Mouse (Mus musculus) CH12.LX (cell line): Measurements from ENCODE around the gene Robo3. TPM values are rescaled to one million over a fixed set of nuclear protein-coding genes. Genes with fewer than 3 reads are reported as not detected.

ENCODE experiments used
- DNase-seq: peaks from one replicate; pipeline ENCODE4 v3.0.0-alpha.2; 2013; ENCODE audit errors: extremely low read depth
- H3K27ac ChIP-seq: 2 replicates; pipeline ENCODE4 v1.5.1; 2012; ENCODE audit warnings: low read depth, mild to moderate bottlenecking, control low read depth, moderate library complexity; ENCODE audit not compliant: insufficient read depth
- H3K27me3 ChIP-seq: replicated peaks from 2 replicates; pipeline ENCODE3; 2012; ENCODE audit warnings: inconsistent platforms
- H3K36me3 ChIP-seq, 2 experiments: replicated peaks in 1 of 2; 2 replicates each; pipeline versions ENCODE3 to v1.6.1; 2012; ENCODE audit warnings: inconsistent platforms in 1 of 2, low read length in 1 of 2, mild to moderate bottlenecking in 1 of 2, mixed read lengths in 1 of 2, moderate library complexity in 1 of 2; ENCODE audit not compliant: control insufficient read depth in 1 of 2, insufficient read depth in 1 of 2
- H3K4me1 ChIP-seq, 2 experiments: 2 replicates each; pipeline ENCODE4 v1.6.1; 2012; ENCODE audit warnings: inconsistent platforms in 1 of 2, moderate library complexity in 1 of 2; ENCODE audit not compliant: insufficient read depth in 2 of 2, control insufficient read depth in 1 of 2
- H3K4me2 ChIP-seq: 2 replicates; pipeline ENCODE4 v1.6.1; 2012; ENCODE audit warnings: low read depth, mild to moderate bottlenecking, control low read depth; ENCODE audit not compliant: poor library complexity, insufficient read depth, severe bottlenecking
- H3K4me3 ChIP-seq, 3 experiments: fragments of 150-350 bp in 1 of 3; sonication (generic) in 1 of 3; replicated peaks in 1 of 3; 2 replicates each; pipeline versions ENCODE3 to v1.5.1; 2011 to 2012; ENCODE audit warnings: low read depth in 2 of 3, low read length in 2 of 3, mild to moderate bottlenecking in 2 of 3, moderate library complexity in 2 of 3, control low read depth in 1 of 3, improper control_type of control experiment in 1 of 3, inconsistent platforms in 1 of 3, mixed read lengths in 1 of 3; ENCODE audit not compliant: poor library complexity in 1 of 3
- H3K79me2 ChIP-seq: replicated peaks from 2 replicates; pipeline ENCODE4 v1.6.1; 2012; ENCODE audit warnings: mild to moderate bottlenecking, moderate library complexity; ENCODE audit not compliant: control insufficient read depth, poor library complexity, insufficient read depth, severe bottlenecking; ENCODE audit errors: extremely low read depth
- H3K9ac ChIP-seq: 2 replicates; pipeline ENCODE4 v1.6.1; 2012; ENCODE audit warnings: low read depth, mild to moderate bottlenecking, control low read depth, moderate library complexity; ENCODE audit not compliant: insufficient read depth
- H3K9me3 ChIP-seq: replicated peaks from 2 replicates; pipeline ENCODE3; 2012; ENCODE audit warnings: low read length, inconsistent platforms, mixed read lengths
- BHLHE40 ChIP-seq: IDR thresholded peaks from 2 replicates; pipeline ENCODE4 v1.6.1; 2011; ENCODE audit warnings: mild to moderate bottlenecking, low read depth, low read length, improper control_type of control experiment
- CTCF ChIP-seq, 2 experiments: IDR thresholded peaks in 1 of 2; conservative IDR thresholded peaks in 1 of 2; 2 replicates each; pipeline ENCODE4 v1.5.1; 2011 to 2012; ENCODE audit warnings: low read depth in 2 of 2, low read length in 2 of 2, improper control_type of control experiment in 1 of 2, inconsistent platforms in 1 of 2, mild to moderate bottlenecking in 1 of 2, moderate library complexity in 1 of 2
- EP300 ChIP-seq: IDR thresholded peaks from 2 replicates; pipeline ENCODE4 v1.6.1; 2011; ENCODE audit warnings: low read length, improper control_type of control experiment
- HCFC1 ChIP-seq: IDR thresholded peaks from 2 replicates; pipeline ENCODE4 v1.6.1; 2012; ENCODE audit warnings: low read depth, mild to moderate bottlenecking, inconsistent platforms, low read length, improper control_type of control experiment
- JUND ChIP-seq: conservative IDR thresholded peaks from 2 replicates; pipeline ENCODE4 v1.6.1; 2011; ENCODE audit warnings: low read depth, low read length, improper control_type of control experiment
- MAX ChIP-seq: IDR thresholded peaks from 2 replicates; pipeline ENCODE4 v1.6.1; 2011; ENCODE audit warnings: low read length, improper control_type of control experiment
- MXI1 ChIP-seq: IDR thresholded peaks from 2 replicates; pipeline ENCODE4 v1.6.1; 2011; ENCODE audit warnings: mild to moderate bottlenecking, low read depth, low read length, improper control_type of control experiment
- NRF1 ChIP-seq: IDR thresholded peaks from 2 replicates; pipeline ENCODE4 v1.6.1; 2014; ENCODE audit warnings: low read depth, mild to moderate bottlenecking, inconsistent platforms, low read length, improper control_type of control experiment, moderate library complexity
- POLR2A ChIP-seq: IDR thresholded peaks from 2 replicates; pipeline ENCODE4 v1.6.1; 2011; ENCODE audit warnings: low read depth, mild to moderate bottlenecking, improper control_type of control experiment, low read length
- POLR2AphosphoS2 ChIP-seq: IDR thresholded peaks from 2 replicates; pipeline ENCODE4 v1.6.1; 2011; ENCODE audit warnings: low read depth, low read length, improper control_type of control experiment
- RAD21 ChIP-seq: IDR thresholded peaks from 2 replicates; pipeline ENCODE4 v1.6.1; 2011; ENCODE audit warnings: low read depth, mild to moderate bottlenecking, low read length, improper control_type of control experiment, moderate library complexity
- SMC3 ChIP-seq: IDR thresholded peaks from 2 replicates; pipeline ENCODE4 v1.6.1; 2011; ENCODE audit warnings: low read depth, low read length, improper control_type of control experiment
- TCF12 ChIP-seq: IDR thresholded peaks from 2 replicates; pipeline ENCODE4 v1.6.1; 2014; ENCODE audit warnings: low read depth, mild to moderate bottlenecking, inconsistent platforms, low read length, improper control_type of control experiment
- USF1 ChIP-seq: IDR thresholded peaks from 2 replicates; pipeline ENCODE4 v1.6.1; 2014; ENCODE audit warnings: low read depth, mild to moderate bottlenecking, inconsistent platforms, low read length, improper control_type of control experiment
- ZKSCAN1 ChIP-seq: IDR thresholded peaks from 2 replicates; pipeline ENCODE4 v1.6.1; 2012; ENCODE audit warnings: low read depth, inconsistent platforms, low read length, improper control_type of control experiment, borderline replicate concordance
- ZNF384 ChIP-seq: IDR thresholded peaks from 2 replicates; pipeline ENCODE4 v1.6.1; 2012; ENCODE audit warnings: low read depth, low read length, improper control_type of control experiment, inconsistent platforms
- dilution Hi-C: fragments of 300-500 bp; cut with MboI; formaldehyde crosslinking; loops from 2 replicates; pipeline ENCODE4 v1.14.3; 2020; ENCODE audit warnings: low sequenced_read_pairs; ENCODE audit not compliant: extremely low pct_unique_long_range_greater_than_20kb, extremely low pct_ligation_motif_present
- in situ Hi-C: fragments of 300-500 bp; cut with MboI; formaldehyde crosslinking; loops from 3 replicates; pipeline ENCODE4 v1.14.3; 2019; ENCODE audit warnings: low sequenced_read_pairs, low pct_ligation_motif_present, low pct_unique_long_range_greater_than_20kb, mixed read lengths
- polyA plus RNA-seq: library from polyadenylated mRNA; unstranded; fragments of >175 nt; gene quantifications from 2 replicates; pipeline ENCODE4 v1.2.1, GENCODE M21; 2012; ENCODE audit warnings: low read depth; ENCODE audit not compliant: insufficient read length
- total RNA-seq, 2 experiments: library from RNA; depleted of rRNA; stranded (reverse); fragments of 300-350 nt in 1 of 2; fragments of >200 nt in 1 of 2; gene quantifications; 2 replicates each; pipeline ENCODE4 v1.2.3; 2012 to 2014

The Robo3 gene
- total and polyA plus RNA-seq, 3 experiments: 0.41 to 0.76 (median 0.59) TPM

DNA sequence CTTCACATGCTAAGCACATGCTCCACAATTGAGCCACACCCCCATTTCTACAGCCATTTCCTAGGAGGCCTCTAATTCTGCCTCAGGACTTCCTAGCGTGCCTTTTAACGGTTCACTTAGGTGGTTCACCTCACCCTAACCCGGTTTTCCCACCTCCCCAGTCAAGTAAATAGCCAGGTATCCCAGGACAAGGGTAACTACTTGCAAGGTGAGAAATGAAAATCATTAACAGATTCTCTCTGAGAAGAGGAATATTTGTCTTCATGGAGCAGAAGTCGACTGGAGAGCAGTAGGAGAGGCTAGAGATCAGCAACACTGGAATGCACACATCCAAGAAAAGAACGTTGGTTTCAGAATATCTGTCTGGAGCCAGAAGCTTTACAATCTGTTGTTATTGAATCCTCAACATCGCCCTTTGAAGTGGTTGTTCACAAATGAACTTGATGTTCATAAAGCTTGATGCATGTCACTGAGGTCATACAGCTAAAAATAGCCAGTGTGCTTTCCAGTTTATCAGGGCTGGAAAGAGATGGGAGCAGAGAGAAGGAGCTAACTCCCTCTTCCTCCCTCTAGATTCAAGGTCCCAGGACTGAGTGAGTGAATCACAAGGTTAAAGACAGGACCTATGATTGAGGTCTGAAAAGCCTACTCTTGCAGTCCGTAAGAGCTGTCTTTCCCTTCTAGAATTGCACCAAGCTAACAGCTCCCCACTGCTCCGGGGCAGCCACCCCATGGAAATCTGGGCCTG, 23.2 kb downstream of the Robo3 start:
- dilution Hi-C loops: no loop called here
- no peak for TF ChIP-seq SMC3
- no peak for TF ChIP-seq POLR2AphosphoS2
- TF ChIP-seq HCFC1: no peak
- TF ChIP-seq ZKSCAN1: no peak
- no peak for TF ChIP-seq RAD21
- no peak for TF ChIP-seq JUND
- TF ChIP-seq BHLHE40: no peak
- TF ChIP-seq CTCF (conservative IDR thresholded peaks at IDR 0.05 in 1 of 2, IDR thresholded peaks at IDR 0.05 in 1 of 2; ENCODE audit: low read depth in 2 of 2, low read length in 2 of 2): no peak

DNA sequence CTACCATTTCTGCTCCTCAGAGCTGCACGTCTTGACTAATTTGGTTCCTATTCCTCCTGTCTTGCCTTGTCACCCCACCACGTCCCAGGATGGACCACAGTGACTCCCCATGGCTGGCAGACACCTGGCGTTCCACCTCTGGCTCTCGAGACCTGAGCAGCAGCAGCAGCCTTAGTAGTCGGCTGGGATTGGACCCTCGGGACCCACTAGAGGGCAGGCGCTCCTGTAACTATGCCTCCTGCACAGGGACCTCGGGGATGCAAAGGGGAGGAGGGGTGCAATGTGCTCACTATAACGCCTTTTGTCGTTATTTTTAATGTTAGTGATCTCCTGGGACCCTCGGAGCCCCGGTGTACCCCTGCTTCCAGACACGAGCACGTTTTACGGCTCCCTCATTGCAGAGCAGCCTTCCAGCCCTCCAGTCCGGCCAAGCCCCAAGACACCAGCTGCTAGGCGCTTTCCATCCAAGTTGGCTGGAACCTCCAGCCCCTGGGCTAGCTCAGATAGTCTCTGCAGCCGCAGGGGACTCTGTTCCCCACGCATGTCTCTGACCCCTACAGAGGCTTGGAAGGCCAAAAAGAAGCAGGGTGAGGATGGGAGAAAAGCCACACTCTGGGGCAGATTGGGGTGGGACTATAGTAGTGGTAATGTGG, 25.1 kb downstream of the Robo3 start:
- dilution Hi-C loops: no loop called here
- no peaks in the 10 kb centered on the region for H3K9me3 ChIP-seq
- H3K4me2 ChIP-seq: no peak overlapping the region
- H3K36me3 ChIP-seq: no peaks in the 10 kb centered on the region
- H3K27ac ChIP-seq: no peak overlapping the region
- H3K4me1 ChIP-seq: no peaks in the 10 kb centered on the region; a peak in 1 of 4 replicates
- TF ChIP-seq NRF1 (no peak), RAD21 (peak; percentile 27), CTCF (conservative IDR thresholded peaks at IDR 0.05 in 1 of 2, IDR thresholded peaks at IDR 0.05 in 1 of 2; ENCODE audit: low read depth in 2 of 2, low read length in 2 of 2) (peak in 1 of 2 experiments; percentile 58; a peak in 2 of 4 replicates)
- TF ChIP-seq, all 38 proteins: peak for 2
- no peak overlapping the region for H3K4me3 ChIP-seq
- H3K79me2 ChIP-seq: no peaks in the 10 kb centered on the region
- peaks cover 34% of the 10 kb centered on the region for H3K27me3 ChIP-seq
- in situ Hi-C loops: loop anchor here (25.0 kb wide), 1 partner anchor 529 kb away; no protein-coding TSS in a partner anchor
- no peak for DNase-seq
- H3K9ac ChIP-seq: no peak overlapping the region

More for the DNA sequence above, 23.2 kb downstream of the Robo3 start:
- Histone ChIP-seq H3K4me3 (no peak overlapping the region), H3K9ac (no peak overlapping the region), H3K9me3 (no peaks in the 10 kb centered on the region), H3K36me3 (no peaks in the 10 kb centered on the region), H3K27me3 (peaks cover 45% of the 10 kb centered on the region), H3K27ac (no peak overlapping the region), H3K79me2 (no peaks in the 10 kb centered on the region), H3K4me2 (no peak overlapping the region), H3K4me1 (no peaks in the 10 kb centered on the region; a peak in 1 of 4 replicates)
- no peak for DNase-seq
- in situ Hi-C loops: loop anchor here (25.0 kb wide), 1 partner anchor 527 kb away; no protein-coding TSS in a partner anchor

DNA sequence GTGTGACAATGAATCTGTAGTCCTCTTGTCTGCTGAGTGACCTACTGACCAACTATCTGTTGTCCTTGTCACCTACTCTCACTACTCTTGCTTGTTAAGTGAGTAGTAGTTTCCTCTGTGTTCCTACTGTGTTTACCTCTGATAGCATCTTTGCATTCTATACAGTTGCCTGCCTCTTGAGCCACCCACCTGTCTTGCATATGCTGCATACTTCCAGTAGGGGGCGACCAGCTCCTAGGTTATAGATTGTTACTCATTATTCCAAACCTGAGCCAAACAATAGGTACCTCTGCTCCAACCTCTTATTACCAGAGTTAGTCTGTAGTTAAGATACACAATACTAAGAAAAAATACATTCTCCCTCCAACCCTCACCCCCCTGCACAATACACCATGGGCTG, 26.7 kb downstream of the Robo3 start:
- H3K79me2 ChIP-seq: no peaks in the 10 kb centered on the region
- dilution Hi-C loops: no loop called here
- no peak for TF ChIP-seq MAX
- TF ChIP-seq RAD21: peak; percentile 88
- no peak for TF ChIP-seq POLR2AphosphoS2
- TF ChIP-seq USF1: no peak
- TF ChIP-seq SMC3: peak; percentile 65
- TF ChIP-seq BHLHE40: no peak
- TF ChIP-seq POLR2A: no peak
- peak; percentile 87 to 88 for TF ChIP-seq CTCF (conservative IDR thresholded peaks at IDR 0.05 in 1 of 2, IDR thresholded peaks at IDR 0.05 in 1 of 2; ENCODE audit: low read depth in 2 of 2, low read length in 2 of 2)
- no peak for TF ChIP-seq EP300
- no peak for TF ChIP-seq TCF12
- TF ChIP-seq MXI1: no peak
- TF ChIP-seq ZNF384: no peak
- TF ChIP-seq, all 38 proteins: peak for 3
- DNase-seq: peak; percentile 52
- H3K27ac ChIP-seq: no peak overlapping the region
- no peaks in the 10 kb centered on the region for H3K9me3 ChIP-seq
- H3K4me1 ChIP-seq: no peaks in the 10 kb centered on the region; a peak in 1 of 4 replicates
- no peaks in the 10 kb centered on the region for H3K36me3 ChIP-seq
- in situ Hi-C loops: loop anchor here (25.0 kb wide), 1 partner anchor 531 kb away; no protein-coding TSS in a partner anchor
- no peak overlapping the region for H3K9ac ChIP-seq
- peaks cover 34% of the 10 kb centered on the region for H3K27me3 ChIP-seq
- H3K4me3 ChIP-seq: no peak overlapping the region
- no peak overlapping the region for H3K4me2 ChIP-seq
